Mouse (Mus musculus) 416B (cell line): ENCODE data around the gene Tmem189.

Experiments
- DNase-seq: peaks from one replicate; pipeline ENCODE4 v3.0.0; 2011; ENCODE audit warnings: low read depth

Tmem189 gene

DNA sequence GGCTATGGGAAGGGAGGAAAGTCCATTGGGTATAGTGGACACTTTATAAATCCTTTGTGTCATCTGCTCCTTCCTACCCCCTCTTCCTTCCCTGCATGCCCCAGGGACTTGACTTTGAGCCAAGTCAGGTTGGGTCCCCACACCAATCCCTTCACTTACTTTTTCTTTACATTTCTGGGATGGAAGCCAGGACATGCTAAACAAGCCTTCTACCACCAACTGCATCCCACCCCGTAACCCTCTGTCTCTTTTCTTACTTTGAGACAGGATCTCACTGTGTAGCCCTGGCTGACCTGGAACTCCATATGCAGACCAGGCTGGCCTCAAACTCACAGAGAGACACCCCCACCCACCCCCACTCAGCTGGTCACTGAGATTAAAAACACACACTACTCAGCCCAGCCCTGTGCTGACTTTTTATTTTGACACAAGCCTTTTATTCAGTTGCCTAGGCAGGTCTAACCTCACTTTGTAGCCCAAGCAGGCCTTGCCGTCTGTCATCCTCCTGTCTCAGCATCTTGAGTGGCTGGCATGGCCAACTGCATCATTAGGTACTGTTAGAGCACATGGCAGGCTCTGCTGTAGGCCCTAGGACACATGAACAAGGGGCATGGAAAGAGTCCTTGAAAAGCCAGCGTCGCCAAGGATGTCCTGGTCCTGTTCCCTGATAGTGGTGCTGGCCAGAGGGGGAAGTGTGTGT is 95.9 kb downstream of the Tmem189 start:
- no peak for DNase-seq
